Mouse (Mus musculus) midbrain, embryonic 11.5 days (tissue): ENCODE data around the gene Cntn3. TPM values are rescaled to one million over a fixed set of nuclear protein-coding genes. Genes with fewer than 3 reads are reported as not detected.
A peak's percentile ranks its signal among the peaks of the same experiment; 100 is the strongest.

Experiments
- ATAC-seq: fragments of 200-750 bp; cut with Nextera tagmentation; 2 replicates; pipeline ENCODE4 v1.8.0; 2017; ENCODE audit warnings: moderate TSS enrichment, moderate library complexity; ENCODE audit not compliant: low FRiP score
- DNase-seq: peaks from one replicate; pipeline ENCODE4 v3.0.0; 2015; ENCODE audit warnings: low spot score; ENCODE audit errors: missing footprints
- H3K27ac ChIP-seq: fragments of 300-500 bp; sonication (generic); 2 replicates; pipeline ENCODE4 v1.5.1; 2014; ENCODE audit warnings: low read depth, low read length
- H3K27me3 ChIP-seq: fragments of 300-500 bp; sonication (generic); 2 replicates; pipeline ENCODE4 v1.6.1; 2014; ENCODE audit warnings: mild to moderate bottlenecking, low read length, moderate library complexity, mixed read lengths; ENCODE audit not compliant: control insufficient read depth, insufficient read depth
- H3K36me3 ChIP-seq: fragments of 300-500 bp; sonication (generic); 2 replicates; pipeline ENCODE4 v1.6.1; 2014; ENCODE audit warnings: mild to moderate bottlenecking, low read length, moderate library complexity, mixed read lengths; ENCODE audit not compliant: control insufficient read depth, insufficient read depth
- H3K4me1 ChIP-seq: fragments of 300-500 bp; sonication (generic); 2 replicates; pipeline ENCODE4 v1.6.1; 2014; ENCODE audit warnings: low read length; ENCODE audit not compliant: control insufficient read depth, insufficient read depth
- H3K4me2 ChIP-seq: fragments of 300-500 bp; sonication (generic); 2 replicates; pipeline ENCODE4 v1.6.1; 2014; ENCODE audit warnings: mild to moderate bottlenecking, moderate library complexity
- H3K4me3 ChIP-seq: fragments of 300-500 bp; sonication (generic); 2 replicates; pipeline ENCODE4 v1.5.1; 2014; ENCODE audit warnings: low read depth, low read length
- H3K9ac ChIP-seq: fragments of 300-500 bp; sonication (generic); 2 replicates; pipeline ENCODE4 v1.6.1; 2014; ENCODE audit warnings: low read length
- H3K9me3 ChIP-seq: fragments of 300-500 bp; sonication (generic); 2 replicates; pipeline ENCODE4 v1.6.1; 2016; ENCODE audit warnings: low read length; ENCODE audit not compliant: control insufficient read depth
- WGBS: fragments of 180-500 bp; shearing (Covaris S2); extraction: QIAGEN DNeasy Blood & Tissue Kit; methylation state at CpG from one replicate; pipeline ENCODE4 v1.1.7; 2014; 5-methylcytosine and 5-hydroxymethylcytosine counted together
- polyA plus RNA-seq: library from polyadenylated mRNA; unstranded; fragments of >200 nt; fragmentation: Nextera tagmentation; extraction: Ambion mirVana; gene quantifications from 2 replicates; pipeline ENCODE4 v1.2.1, GENCODE M21; 2014

The Cntn3 gene
- polyA plus RNA-seq, 1 experiment from 2014 or later = 1.4 TPM

DNA sequence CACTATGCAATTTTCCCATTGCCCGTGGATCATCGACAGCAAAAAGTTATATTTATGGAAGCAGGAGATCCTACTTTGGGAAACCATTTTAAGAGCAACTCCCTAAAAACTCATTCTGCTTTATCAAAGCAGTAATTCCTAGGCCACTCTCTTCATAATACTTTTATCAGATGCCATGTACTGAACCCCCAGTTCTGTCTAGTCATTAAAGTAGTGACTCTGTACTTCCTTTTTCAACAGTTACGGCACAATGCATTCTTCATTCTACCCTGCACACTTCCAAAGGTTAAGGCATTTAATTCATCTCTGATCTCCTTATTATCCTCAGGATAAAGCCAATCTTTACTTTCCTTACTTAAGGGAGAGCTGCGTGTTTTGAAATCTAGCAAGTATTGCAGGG lies 184.3 kb downstream of the Cntn3 start:
- Histone ChIP-seq H3K9me3 (no peaks in the 10 kb centered on the region), H3K27me3 (no peaks in the 10 kb centered on the region), H3K27ac (no peak overlapping the region), H3K36me3 (no peaks in the 10 kb centered on the region), H3K9ac (no peak overlapping the region), H3K4me3 (no peak overlapping the region), H3K4me2 (no peak overlapping the region), H3K4me1 (no peaks in the 10 kb centered on the region)
- no peak for ATAC-seq
- WGBS = 85% methylated on average over 4 of the region's 4 CpGs
- DNase-seq = no peak

DNA sequence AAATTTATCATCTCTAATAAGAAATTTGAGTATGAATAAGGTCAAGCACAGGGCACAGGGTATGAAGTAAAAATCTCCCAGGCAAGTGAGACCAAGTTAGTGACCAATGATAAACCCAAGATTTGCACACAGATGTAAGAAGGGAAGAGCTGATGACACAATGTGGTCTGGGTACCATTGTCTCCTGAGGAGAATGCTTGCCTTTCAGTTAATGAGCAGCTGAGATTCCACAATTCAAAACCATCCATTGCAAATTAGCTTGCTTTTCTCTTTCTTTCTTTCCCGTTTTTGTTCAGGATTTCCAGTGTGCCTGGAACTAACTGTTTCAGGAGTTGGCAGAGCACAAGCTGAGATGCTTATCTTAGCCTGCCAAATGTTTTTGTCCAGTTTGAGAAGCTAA lies 200.8 kb downstream of the Cntn3 start:
- H3K27me3 ChIP-seq = no peaks in the 10 kb centered on the region
- DNase-seq (no peak), ATAC-seq (no peak)
- no peak overlapping the region for H3K4me2 ChIP-seq
- H3K36me3 ChIP-seq = no peaks in the 10 kb centered on the region
- no peaks in the 10 kb centered on the region for H3K9me3 ChIP-seq
- H3K27ac ChIP-seq = no peak overlapping the region
- no peak overlapping the region for H3K4me3 ChIP-seq
- WGBS = 11% methylated on average over 1 of the region's 1 CpGs
- no peak overlapping the region for H3K9ac ChIP-seq
- no peaks in the 10 kb centered on the region for H3K4me1 ChIP-seq

DNA sequence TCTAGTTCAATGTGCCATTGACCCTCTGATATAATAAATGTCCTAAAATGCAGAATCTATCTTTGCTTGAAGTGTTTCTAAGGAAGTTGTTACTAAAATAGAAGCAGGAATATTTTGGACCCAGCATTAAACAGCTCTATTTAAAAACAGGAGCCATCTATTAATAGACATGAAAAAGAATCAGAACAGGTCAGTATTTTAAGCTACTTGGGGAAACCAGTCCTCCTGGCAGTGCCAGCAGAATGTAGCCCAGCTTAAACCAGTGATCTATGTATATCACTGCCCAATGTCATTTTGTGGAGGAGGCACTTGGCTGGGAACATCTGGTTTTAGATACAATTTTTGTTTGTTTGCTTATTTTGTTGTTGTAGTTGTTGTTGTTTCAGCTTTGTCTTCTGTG lies 209.0 kb downstream of the Cntn3 start:
- H3K9ac ChIP-seq = no peak overlapping the region
- no peaks in the 10 kb centered on the region for H3K27me3 ChIP-seq
- H3K27ac ChIP-seq = no peak overlapping the region
- H3K4me2 ChIP-seq = no peak overlapping the region
- no peak for DNase-seq
- H3K9me3 ChIP-seq = no peaks in the 10 kb centered on the region
- ATAC-seq = no peak
- H3K4me3 ChIP-seq = no peak overlapping the region
- H3K36me3 ChIP-seq = no peaks in the 10 kb centered on the region
- H3K4me1 ChIP-seq = no peaks in the 10 kb centered on the region

DNA sequence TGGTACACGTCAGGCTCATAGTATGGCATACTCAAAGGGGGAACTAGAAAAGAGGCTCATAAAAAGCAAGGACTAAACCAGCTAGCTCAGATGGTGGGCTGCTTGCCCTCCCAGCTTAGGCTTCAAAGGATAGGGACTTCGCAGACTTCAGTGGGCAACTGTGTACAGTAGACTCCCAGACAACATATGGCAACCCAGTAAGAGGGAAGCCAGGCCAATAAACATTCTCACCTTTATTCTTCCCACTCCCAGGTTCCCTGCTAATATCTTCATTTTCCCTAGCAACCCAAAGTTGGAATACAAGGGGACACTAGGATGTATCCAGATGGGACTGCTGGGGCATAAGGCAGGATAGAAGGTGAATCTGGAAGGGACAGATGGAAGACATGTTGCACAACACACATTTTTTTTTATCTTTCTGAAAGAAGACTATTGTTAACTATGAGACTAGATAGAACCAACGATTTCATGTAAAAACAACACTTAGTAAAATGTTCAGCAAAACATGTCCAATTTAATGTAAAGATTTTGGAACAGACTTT lies 209.5 kb downstream of the Cntn3 start:
- no peak overlapping the region for H3K9ac ChIP-seq
- H3K27me3 ChIP-seq = no peaks in the 10 kb centered on the region
- ATAC-seq (no peak), DNase-seq (no peak)
- no peaks in the 10 kb centered on the region for H3K36me3 ChIP-seq
- H3K27ac ChIP-seq = no peak overlapping the region
- no peak overlapping the region for H3K4me2 ChIP-seq
- no peak overlapping the region for H3K4me3 ChIP-seq
- H3K4me1 ChIP-seq = no peaks in the 10 kb centered on the region
- H3K9me3 ChIP-seq = no peaks in the 10 kb centered on the region
- WGBS = 78% methylated on average over 3 of the region's 3 CpGs

DNA sequence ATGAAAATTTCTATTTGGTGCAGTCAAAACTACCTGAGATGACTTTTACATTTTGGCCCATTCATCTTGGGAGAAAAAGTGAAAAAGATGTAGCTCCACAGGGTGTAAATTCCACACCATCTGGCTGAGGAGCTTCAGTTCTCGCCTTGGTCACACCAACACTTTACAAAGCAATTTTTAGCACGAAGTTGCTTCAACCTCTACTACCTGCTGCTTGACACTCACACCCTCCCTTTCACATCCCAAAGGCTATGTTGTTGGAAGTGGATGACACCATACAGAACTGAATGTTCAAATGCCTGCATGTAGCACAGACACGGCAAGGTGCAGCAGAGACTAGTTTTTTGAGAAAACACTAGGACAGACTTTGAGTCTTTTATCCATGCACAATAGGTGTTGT lies 240.8 kb downstream of the Cntn3 start:
- H3K27me3 ChIP-seq = no peaks in the 10 kb centered on the region
- no peak overlapping the region for H3K4me3 ChIP-seq
- H3K27ac ChIP-seq = no peak overlapping the region
- DNase-seq = no peak
- whole genome bisulfite sequencing = 81% methylated on average over 3 of the region's 3 CpGs
- H3K4me2 ChIP-seq = no peak overlapping the region
- H3K9me3 ChIP-seq = no peaks in the 10 kb centered on the region
- H3K4me1 ChIP-seq = no peaks in the 10 kb centered on the region
- H3K36me3 ChIP-seq = no peaks in the 10 kb centered on the region
- ATAC-seq = no peak
- H3K9ac ChIP-seq = no peak overlapping the region

DNA sequence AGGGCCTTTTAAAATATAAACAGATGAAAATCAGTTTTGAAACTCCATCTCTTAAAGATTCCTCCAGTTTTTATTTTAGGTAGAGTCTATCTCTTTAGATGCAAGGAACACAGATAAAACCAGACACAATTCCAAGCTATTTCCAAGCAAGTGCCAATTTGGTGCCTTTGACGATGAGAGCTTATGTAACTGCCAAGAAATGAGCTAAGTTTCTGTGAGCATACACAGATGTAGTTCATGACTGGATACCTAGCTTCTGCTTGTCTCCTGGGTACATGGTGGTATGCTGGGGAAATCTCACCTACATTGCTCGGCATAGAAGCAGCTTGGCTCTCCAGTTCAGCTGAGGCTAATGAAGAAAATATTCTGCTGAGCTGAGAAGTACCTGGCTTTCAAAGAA lies 246.2 kb downstream of the Cntn3 start:
- no peaks in the 10 kb centered on the region for H3K9me3 ChIP-seq
- DNase-seq = no peak
- H3K4me2 ChIP-seq = no peak overlapping the region
- no peaks in the 10 kb centered on the region for H3K4me1 ChIP-seq
- no peak for ATAC-seq
- H3K36me3 ChIP-seq = no peaks in the 10 kb centered on the region
- WGBS = 94% methylated on average over 2 of the region's 2 CpGs
- no peak overlapping the region for H3K4me3 ChIP-seq
- H3K27me3 ChIP-seq = no peaks in the 10 kb centered on the region
- no peak overlapping the region for H3K27ac ChIP-seq
- no peak overlapping the region for H3K9ac ChIP-seq

DNA sequence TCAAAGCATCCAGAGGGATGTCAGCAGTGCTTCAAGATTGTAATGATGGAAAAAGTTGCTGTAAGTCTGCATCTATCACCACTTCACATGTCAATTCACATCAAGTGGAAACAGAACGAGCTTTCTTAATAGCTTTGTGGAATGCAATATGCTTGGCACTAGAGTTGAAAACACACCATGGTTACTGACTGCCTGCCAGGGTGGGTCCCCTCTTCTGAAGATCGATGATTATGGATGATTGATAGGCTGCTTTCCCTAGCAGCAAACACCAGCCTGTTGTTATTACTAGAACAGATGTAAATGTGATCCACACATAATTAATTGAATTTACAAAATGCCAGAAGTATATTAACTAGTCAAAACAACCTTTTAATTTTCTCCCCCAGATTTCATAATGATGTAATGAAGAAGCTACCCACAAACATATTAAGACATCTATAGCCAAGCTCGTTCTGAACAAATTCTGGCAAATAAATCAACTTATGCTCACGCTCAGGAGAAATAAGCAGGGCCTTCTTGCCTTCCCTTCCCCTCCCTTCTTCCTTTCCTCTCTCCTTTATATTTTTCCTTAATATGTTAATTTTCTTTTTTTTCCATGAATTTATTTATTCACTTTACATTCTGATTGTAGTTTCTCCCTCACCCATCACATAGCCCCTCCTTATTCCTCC lies 250.2 kb downstream of the Cntn3 start:
- Histone ChIP-seq H3K27ac (no peak overlapping the region), H3K36me3 (no peaks in the 10 kb centered on the region), H3K4me3 (no peak overlapping the region), H3K4me1 (no peaks in the 10 kb centered on the region), H3K9me3 (no peaks in the 10 kb centered on the region), H3K27me3 (no peaks in the 10 kb centered on the region), H3K4me2 (no peak overlapping the region), H3K9ac (no peak overlapping the region)
- peak; percentile 10 for DNase-seq
- ATAC-seq = no peak
- WGBS = 81% methylated on average over 4 of the region's 4 CpGs

DNA sequence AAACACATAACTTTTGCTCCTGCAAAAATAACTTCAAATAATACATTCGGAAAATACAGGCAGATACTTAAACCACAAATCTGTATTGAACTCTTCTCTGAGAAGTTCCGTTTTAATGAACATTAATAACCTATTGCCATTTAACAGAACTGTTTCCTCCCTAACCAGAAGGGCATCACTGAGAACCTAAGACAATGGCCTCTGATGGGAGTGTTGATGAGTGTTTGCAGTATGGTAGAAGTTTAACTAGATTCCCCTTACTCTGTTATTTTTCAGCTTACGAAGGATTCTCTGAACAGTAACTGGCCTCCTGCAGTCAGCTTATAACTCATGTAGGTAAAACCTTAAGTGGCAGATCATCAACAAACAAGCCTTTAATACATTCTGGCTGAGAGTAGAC lies 253.1 kb downstream of the Cntn3 start:
- ATAC-seq = no peak
- 75% methylated on average over 3 of the region's 3 CpGs for WGBS
- no peak overlapping the region for H3K27ac ChIP-seq
- H3K36me3 ChIP-seq = no peaks in the 10 kb centered on the region
- no peak overlapping the region for H3K9ac ChIP-seq
- no peaks in the 10 kb centered on the region for H3K9me3 ChIP-seq
- H3K4me1 ChIP-seq = no peaks in the 10 kb centered on the region
- peak; percentile 80 for DNase-seq
- no peak overlapping the region for H3K4me2 ChIP-seq
- H3K4me3 ChIP-seq = no peak overlapping the region
- H3K27me3 ChIP-seq = no peaks in the 10 kb centered on the region

DNA sequence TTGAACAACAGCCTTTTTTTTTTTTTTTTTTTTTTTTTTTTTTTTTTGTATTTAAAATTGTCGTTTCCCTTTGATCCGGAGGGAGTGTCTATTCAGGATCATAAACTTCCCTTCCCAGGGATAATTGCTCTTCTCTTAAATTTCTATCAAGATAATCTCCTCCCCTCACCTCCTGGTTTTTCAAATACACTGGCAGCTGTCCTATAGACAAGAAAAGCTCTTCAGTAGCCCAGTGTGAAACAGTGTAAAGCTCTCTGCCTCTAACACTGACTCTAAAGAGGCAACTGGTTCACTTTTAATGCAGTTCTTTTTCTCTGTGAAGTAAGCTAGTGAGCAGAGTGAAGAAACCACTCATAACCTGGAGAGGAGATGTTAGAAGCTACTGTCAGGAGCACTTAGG lies 290.0 kb downstream of the Cntn3 start:
- no peaks in the 10 kb centered on the region for H3K9me3 ChIP-seq
- WGBS = 17% methylated on average over 2 of the region's 2 CpGs
- H3K36me3 ChIP-seq = no peaks in the 10 kb centered on the region
- H3K27me3 ChIP-seq = no peaks in the 10 kb centered on the region
- no peak overlapping the region for H3K4me2 ChIP-seq
- no peak overlapping the region for H3K9ac ChIP-seq
- no peak overlapping the region for H3K4me3 ChIP-seq
- 0 out of 2 replicates have a peak, but pooled peaks cover 4% of the 10 kb centered on the region for H3K4me1 ChIP-seq
- H3K27ac ChIP-seq = no peak overlapping the region
- ATAC-seq (peak; percentile 47; the same call in 1 of the 2 replicates), DNase-seq (no peak)
